Mouse (Mus musculus) left cerebral cortex, adult 8-10 months (tissue): ENCODE measurements around the gene Ndufaf3. TPM values are rescaled to one million over a fixed set of nuclear protein-coding genes. Genes with fewer than 3 reads are reported as not detected.
"Not testable (repeated sequence)": the region's sequence is repeated elsewhere in the genome, so short reads cannot be mapped to it uniquely, and the experiment has no call there.

Experiments
- DNase-seq, 2 experiments: peaks; one replicate each; pipeline ENCODE4 v3.0.0; 2022; ENCODE audit warnings: low spot score in 2 of 2
- total RNA-seq, 4 experiments: library from RNA; stranded (reverse); gene quantifications; 2 replicates each; pipeline ENCODE4 v1.2.4; 2022

The Ndufaf3 gene
- total RNA-seq: 10 to 100 TPM; 67.2 to 77.5 (median 73.4) TPM

DNA sequence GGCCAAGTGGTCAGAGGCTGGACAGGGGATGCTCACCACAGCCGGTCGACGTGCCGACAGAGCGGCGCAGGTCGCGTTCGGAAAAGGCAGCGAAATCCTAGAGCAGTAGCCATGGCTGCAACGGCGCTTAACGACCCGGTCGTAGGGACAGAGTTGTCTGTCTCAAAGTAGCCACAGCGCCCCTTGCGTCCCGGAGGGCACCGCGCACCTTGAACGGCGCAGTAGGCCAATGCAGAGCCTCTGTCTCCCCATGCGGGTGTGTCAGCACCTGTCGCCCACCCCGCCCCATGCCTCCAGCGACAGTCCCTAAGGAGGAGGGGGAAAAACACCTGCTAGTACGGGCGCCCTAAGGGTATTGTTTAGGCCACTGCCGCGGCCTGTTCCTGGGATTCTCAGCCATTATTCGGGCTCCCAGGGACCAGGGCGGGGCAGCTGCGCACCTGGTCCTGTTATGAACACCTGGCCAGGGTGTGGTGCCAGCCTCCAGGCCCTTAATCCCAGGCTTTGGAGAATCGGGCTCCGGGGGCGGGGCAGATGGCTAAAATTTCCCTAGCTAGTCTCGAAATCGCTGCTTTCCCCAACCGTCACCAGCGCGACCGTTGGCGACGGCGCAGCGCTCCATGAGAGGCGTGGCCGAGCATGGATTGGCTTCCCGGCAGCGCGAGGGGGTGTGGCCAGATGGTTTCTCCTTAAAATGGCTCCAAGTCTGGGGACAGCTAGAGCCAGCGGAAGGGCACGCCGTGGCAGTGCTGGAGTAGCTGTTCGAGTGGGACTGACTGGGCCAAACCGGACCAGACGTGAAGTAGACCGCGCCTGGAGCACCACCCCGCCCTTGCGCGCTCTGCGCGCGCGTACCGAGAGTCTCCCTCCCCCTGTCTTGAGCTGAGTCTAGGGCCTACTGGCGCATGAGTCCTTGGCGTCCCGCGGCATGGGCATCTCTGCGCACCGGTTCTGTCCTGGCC, at the start of gene Ndufaf3:
Gene Ndufaf3 (minus strand): TSS at position 620 of the 962 bp plus-strand sequence.
- peak; percentile 94 to 97 for DNase-seq

DNA sequence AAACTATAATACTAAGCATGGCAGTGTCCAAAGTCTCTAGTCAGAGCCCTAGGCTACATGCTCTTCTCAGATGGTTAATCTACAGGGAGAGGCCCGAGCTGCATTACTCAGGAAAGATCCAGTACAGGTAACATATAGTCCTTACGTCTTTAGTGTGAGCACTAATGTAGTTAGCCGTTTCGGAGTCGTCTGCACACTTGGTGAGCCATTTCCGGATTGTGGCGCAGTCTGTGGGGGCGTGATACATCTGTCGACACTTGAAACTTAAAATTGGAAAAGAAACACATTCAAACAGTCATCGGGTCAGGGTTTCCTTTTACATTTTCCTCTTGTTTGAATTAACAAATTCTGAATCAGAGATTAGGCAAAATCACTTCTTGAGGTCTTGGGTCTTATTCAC, 44.3 kb upstream of the Ndufaf3 start:
- no peak for DNase-seq

DNA sequence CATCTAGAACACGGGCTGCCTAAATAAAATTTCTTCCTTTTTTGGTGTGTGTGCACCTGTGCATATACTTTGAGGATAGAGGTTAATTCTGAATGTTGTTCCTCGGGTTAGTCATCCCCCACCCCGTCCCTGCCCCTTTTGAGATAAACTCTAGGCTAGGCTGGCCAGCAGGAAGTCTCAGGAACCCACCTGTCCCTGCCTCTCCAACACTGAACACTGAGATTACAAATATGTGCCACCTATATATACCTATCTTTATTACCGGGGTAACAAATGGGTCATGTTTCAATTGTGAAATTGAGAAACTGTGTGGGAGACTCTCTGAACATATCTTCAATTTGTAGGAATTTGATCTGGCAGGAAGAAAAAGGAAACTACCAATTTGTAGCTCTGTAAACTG, 41.7 kb upstream of the Ndufaf3 start:
- DNase-seq: no peak

DNA sequence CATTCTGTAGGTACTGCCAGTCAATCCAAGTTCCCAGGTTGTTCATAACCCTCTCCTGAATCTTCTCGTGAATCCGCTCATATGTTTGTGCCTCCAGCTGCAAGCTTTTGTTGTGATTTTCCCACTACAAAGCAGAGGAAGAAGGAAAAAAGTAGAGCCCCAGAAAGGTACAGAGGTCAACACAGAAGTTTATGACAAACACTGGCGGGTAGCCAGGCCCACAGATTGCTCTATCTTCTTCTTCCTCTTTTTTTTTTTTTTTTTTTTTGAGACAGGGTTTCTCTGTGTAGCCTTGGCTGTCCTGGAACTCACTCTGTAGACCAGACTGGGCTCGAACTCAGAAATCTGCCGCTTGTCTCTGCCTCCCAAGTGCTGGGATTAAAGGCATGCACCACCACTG, 40.7 kb upstream of the Ndufaf3 start:
- not testable (repeated sequence) for DNase-seq

DNA sequence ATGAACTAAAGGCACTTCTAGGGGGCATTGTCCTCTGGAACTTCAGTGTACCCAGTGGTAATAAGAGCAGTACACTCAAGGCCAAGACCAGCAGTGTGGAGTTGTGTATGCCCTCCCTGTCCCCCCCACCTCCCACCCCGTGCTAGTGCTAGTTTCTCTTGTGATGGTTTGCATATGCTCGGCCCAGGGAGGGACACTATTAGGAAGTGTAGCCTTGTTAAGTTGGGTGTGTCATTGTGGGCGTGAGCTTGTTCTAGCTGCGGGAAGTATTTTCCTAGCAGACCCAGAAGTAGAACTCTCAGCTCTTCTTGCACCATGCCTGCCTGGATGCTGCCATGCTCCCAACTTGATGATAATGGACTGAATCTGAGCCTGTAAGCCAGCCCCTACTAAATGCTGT, 34.8 kb upstream of the Ndufaf3 start:
- no peak for DNase-seq

DNA sequence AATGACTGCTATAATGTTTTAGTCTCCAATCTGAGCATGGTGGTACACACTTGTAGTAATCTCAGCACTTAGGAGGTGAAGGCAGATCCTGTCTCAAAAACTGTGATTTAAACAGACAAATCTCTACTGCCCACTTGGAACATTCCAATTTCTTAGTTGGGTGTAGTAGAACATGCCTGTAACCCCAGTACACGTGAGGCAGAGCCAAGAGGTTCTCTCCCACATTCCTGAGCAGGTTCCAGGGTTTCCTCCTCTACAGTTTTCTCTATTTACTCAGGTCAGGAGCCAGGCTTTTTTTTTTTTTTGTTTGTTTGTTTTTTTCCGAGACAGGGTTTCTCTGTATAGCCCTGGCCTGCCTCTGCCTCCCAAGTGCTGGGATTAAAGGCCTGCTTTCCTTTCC, 32.8 kb upstream of the Ndufaf3 start:
- no peak for DNase-seq

DNA sequence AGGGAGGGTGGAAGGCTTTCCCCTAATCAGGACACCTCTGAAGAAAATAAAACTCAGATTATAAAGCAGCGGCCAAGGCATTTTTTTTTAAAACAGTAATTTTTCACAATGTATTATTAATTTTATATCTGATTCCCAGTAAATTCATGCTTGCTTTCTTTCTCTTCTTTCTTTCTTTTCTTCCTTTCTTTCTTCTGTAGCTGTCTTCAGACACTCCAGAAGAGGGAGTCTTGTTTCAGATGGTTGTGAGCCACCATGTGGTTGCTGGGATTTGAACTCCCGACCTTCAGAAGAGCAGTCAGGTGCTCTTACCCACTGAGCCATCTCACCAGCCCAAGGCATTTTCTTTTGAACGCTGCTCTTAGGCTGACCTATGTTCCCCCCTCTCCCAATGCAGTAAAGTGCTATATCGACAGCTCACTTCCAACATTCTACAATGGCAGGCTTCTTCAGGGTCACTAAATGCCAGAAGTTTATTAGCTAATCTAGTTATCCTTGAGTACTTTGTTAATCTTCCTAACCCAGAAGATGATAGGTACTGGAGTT, 31.9 kb upstream of the Ndufaf3 start:
- no peak for DNase-seq

DNA sequence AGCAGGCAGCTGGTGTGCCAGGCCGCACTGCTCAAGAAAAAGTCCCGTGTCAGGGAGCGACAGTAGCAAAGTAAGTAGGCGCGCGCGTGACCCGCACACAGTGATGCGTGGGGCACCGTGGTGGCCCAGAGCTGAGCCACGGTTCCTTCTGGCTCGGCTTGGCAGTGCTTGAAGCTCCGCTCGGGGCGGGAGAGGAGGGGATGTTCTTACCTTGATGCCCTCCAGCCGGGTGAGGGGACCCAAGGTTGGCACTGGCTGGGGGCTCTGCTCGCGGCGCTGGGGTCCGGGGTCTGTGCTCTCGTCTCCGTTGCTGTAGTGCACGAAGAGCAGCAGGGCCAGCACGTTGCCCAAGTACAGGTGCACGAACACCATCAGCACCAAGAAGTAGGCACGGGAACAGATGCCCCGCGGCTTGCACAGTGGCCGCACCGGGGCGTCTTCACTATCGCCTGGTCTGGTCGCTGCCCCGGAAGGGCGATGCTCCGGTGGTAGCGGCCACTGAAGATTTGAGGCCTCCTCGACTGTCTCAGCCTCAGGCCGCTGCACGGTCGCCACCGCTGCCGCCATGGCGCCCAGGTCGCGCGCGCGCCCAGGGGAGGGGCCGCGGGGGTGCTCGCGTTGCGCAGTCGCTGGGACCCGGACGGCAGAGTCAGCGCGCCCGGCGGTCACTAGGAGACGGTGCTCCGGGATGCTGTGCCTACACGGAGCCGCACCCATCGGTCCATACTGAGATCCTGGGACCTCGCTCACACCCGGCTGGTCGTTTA, 29.9 kb upstream of the Ndufaf3 start, which contains the start of gene P4htm:
Gene P4htm (minus strand): TSS at position 670 of the 767 bp plus-strand sequence.
- DNase-seq: peak; percentile 72 to 77

DNA sequence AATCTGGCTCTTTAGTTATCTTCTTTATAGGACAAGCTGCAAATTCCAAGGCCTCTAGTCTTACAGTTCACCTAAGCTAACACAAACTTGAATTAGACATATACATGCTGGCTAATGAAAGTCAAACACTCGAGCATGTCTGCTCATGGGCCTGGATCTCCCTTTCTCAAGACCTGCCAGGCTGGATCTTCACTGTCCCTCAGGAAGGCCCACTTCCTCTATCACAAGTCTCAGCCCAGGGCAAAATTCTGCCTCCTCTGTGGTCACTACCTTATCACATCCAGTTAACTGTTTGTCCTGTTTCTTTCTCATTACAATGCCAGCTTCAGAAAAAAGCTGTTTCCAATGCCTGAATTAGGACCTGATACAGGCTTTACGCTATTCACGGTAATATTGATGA, 27.1 kb upstream of the Ndufaf3 start:
- DNase-seq: no peak

DNA sequence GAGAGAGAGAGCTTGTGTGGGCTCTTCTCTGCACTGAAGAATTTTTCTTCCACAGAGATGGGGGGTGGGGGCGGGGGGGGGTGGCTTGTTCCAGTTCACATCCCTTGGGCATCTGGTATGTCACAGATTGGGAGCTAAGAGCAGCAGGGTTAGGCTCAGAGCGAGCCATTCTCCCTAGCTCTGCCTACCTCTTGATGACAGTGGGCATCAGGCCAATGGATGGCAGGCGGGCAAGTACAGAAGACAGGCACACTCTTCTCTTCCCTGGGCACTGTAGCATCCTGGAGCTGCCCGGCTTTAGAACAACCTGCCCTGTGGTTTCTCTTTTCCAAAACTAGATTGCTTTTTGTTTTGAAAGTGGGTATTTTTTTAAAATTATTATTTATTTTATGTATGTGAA, 24.2 kb upstream of the Ndufaf3 start:
- no peak for DNase-seq

DNA sequence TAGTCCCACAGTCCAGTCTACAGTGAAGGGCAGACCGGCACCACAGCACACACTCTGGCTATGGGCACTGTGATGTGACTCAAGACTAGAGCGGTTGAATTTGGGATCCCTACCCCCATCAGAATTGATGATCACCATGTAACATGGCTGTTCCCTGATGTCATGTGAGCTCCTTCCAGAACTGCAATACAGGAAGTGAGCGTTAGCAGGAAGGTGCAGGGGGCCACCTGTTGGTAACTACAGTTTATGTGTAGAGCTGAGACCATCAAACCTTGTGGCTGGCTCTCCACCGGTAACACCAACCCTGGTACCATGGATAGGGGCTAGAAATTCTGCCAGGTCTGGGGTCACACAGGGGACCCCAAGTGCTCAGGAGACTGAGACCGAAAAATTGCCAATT, 22.0 kb upstream of the Ndufaf3 start:
- no peak for DNase-seq

DNA sequence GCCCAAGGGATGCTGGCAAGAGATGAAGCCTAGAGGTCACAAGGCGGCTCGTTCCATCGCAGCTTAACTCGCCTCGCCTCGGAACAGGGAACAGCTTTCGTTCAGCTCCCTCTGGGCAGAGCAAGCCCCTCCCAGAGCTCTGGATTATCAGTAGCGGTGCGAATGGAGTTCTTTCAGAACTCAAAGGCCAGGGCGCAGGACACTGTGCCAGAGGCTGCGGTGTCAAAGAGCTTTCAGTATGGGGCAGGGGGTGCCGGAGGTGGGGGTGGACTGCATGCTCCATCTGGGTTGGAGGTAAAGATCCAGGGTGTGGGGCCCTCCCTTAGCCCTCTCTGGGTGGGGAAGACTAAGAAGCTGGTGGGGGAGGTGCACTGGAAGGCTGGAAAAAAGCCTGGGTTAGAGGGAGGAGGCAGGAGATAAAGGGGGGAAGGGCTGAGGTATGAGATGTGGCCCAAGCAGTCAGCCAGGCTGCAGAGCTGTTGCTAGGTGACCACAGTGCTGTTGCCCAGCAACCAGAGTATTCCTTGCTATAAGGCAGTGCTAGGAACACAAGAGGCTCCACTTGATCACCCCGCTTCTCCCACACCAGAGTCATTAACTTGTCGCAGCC, 20.4 kb upstream of the Ndufaf3 start:
- DNase-seq: peak in 1 of 2 experiments; percentile 96

DNA sequence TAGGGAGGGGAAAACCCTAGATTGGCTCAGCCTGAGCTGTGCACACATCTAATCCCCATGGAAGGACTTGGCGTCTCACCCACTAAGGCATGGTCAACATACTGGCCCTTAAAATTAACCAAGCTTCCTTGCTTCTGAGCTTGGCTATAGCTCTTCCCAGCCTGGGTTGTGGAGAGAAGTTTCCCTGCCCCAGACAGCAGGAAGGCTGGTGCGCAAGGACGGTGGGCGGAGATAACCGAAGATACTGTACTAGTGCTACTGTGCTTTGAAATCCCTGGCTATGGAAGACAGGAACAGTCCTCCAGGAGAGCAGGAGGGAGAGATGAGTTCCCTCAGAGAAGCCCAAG, 12.1 kb upstream of the Ndufaf3 start:
- no peak for DNase-seq

DNA sequence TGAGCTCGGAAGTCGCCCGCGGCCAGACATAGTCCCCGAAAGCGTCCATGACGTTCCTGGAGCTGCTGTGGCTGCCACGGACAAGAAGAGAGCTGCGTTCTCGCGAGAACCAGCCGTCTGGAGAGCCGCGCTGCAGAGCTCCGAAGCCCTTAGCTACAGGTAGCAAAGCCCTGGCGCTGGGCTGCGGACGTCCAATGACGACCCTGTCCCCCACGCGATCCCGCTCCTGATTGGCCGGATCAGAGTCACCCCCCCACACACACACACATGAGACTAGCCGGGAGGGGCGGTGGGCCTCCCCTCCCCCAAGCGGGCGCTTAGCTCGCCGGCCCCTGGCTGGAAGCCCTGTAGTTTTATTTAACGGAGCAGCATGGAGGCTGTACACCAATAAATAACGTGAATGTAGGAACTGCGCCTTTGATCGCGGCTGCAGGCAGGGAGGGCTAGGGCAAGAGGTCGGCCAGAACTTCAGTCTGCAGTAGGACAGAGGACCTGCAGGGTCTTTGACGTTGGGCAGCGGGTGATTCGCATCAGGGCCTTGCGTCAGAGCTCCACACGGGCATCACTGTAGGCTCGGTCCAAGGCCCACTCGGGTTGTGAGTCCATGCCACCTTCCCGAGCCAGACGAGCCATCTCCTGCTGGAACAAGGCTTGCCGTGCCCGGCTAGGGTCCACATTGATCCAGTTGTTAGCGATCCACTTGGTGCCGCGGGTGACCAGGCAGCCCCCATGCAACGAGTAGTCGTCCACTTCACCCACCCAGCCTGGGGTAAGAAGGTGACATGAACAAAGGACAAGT, 11.5 kb upstream of the Ndufaf3 start, which contains the start of gene Wdr6:
Gene Wdr6 (minus strand): TSS at position 195 of the 799 bp plus-strand sequence.
- peak; percentile 62 to 95 for DNase-seq

DNA sequence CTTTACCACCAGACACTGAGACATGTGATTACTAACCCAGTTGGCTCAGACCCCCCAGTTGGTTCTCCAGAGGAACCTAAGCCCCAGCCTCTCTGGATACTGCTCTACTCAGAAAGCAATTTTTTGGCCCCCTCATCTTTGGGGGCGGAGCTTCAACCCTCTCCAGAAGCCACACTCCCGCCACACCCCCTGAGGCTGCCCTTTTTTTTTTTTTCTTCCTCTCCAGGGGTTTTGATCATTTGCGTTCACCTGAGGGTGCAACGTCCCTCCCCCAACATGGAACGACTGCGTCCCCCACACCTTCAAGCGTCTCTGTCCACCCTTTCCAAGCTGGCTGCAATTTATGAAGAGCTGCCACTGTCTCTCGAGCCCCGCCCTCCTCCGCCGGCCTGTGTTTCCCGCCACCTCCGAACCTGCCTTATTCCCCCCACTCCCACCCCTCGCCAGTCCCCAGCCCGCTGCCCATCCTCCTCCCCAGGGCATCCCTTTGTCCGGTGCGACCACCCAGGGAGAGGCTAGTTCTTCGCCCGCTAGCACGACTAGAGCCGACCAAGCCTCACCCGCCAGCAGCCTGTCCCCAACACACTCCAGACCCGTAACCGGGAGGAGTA, 10.8 kb upstream of the Ndufaf3 start:
- no peak for DNase-seq

DNA sequence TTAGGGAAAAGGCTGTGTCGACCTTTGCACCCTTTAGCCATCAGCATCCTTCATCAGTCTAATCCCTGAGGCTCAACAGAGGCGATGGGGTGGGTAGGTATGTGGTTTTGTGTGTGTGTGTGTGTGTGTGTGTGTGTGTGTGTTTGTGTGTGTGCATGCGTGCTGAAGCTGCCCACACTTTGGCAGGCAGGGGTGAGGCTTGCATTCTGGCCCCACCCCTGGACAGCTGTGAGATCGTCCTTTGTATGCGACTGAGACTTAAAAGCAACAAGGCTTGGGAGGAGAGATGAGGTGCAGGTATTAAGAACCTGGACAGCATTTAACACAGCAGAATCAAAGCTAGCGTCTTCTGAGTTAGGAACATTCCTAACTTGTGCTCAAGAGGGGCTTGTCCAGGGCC, 9.8 kb upstream of the Ndufaf3 start:
- no peak for DNase-seq

DNA sequence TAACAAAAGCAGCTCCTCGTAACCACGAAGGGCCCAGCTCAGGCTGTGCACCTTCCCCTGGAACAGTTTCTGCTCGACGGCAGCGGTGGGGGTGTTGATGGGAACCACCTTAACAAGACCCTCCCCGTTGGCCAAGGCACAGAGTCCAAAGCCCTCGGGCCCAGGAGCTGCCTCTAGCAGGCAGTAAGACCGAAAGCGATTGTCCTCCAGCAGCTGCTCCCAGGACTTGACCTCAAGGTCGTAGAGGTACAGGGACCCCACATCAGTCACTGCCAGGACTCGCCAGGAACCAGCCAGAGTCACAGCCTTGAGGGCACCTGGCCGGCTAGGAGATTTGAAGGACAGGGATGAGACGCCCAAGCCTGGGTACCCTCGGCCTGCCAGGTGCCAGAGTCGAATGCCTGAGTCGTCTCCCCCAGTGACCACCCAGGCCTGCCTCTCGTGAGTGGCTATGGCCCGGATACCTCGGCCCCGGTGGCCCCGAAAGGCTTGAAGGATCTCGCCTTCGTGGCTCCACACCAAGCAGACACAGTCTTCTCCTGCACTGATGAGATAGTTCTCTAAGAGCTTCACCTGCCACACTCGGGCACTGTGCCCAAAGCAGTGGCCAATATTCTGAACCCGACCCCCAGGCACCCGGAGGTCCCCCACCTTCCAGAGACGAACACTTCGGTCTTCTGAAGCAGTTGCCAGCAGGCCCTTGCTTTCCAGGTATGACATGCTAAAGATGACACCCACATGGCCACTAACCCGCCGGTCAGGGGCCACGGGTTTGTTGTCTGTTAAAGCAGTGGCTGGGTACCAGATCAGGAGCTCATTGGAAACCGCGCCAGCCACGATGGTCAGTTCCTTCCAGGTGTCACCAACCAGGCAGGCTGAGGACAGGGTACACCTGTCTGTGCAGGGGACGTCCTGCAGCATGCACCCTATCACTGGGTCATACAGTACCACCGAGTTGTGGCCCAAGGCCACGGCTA, 8.4 kb upstream of the Ndufaf3 start:
- no peak for DNase-seq

DNA sequence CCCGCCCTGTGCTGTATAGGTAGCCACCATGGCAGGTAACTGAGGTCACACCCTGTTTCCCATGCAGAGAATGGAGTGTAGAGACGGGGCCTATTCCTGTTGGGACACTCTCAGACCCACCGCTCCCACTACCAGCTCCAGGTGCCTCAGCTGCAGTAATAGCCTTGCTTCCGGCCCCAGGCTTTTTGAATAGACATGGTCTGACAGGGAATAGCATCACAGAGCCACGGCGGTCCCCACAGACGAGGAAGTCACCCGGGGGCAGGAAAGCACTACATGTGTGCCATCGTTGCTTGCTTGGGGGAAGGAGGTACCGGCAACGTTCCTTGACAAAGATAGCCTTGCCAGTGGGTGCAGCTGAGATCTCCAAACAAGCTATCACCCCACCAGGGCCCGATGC, 7.7 kb upstream of the Ndufaf3 start:
- DNase-seq: no peak
